Mouse (Mus musculus) left cerebral cortex, postnatal 36 days (tissue): ENCODE results near the gene 5730596B20Rik. TPM values are rescaled to one million over a fixed set of nuclear protein-coding genes. Genes with fewer than 3 reads are reported as not detected.

Experiments used
- DNase-seq, 2 experiments: peaks; one replicate each; pipeline ENCODE4 v3.0.0; 2021 to 2022; ENCODE audit warnings: low spot score in 2 of 2, mixed read lengths in 1 of 2
- intact Hi-C: fragments of 180-260 bp; cut with DNase I; formaldehyde crosslinking; loops from one replicate; pipeline ENCODE4 v1.15.1; 2025
- total RNA-seq, 2 experiments: library from RNA; stranded (reverse); gene quantifications; 2 replicates each; pipeline ENCODE4 v1.2.3; 2021

Gene 5730596B20Rik
- total RNA-seq = not detected

DNA sequence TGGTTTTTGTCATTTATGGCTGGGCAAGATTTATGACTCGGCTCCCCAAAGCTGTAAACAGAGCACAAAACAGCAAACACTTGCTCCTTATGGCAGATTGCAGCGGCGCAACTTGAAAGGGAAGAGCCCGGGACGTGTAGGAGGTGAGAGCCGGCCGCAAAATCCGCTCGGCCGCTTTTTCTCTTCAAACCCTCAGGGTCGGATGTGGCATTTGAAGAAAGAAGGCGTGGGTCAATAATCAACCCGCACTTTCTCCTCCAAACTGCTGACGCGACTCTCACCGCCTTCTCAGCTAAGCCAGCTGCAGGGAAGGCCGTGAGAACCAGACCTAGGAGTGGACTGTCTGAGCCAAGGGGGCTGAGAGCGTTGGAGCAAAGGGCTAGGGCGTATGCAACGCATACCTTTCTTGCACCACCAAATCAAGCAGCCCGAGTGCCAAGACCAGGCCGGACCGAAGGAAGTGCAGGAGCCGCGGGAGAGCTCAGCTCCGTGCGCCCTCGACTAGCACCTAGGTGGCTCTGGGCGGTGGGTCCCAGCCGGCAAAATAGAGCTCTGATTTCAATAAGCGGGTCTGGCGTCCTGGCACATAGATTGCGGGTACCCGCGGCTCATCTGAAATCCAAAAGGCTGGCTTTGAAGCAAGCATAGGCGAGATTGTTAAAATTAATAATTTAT, at the start of gene 5730596B20Rik:
5730596B20Rik (plus strand) TSS at position 438 of the 675 bp plus-strand sequence.
- DNase-seq = no peak
- intact Hi-C loops = no loop called here

DNA sequence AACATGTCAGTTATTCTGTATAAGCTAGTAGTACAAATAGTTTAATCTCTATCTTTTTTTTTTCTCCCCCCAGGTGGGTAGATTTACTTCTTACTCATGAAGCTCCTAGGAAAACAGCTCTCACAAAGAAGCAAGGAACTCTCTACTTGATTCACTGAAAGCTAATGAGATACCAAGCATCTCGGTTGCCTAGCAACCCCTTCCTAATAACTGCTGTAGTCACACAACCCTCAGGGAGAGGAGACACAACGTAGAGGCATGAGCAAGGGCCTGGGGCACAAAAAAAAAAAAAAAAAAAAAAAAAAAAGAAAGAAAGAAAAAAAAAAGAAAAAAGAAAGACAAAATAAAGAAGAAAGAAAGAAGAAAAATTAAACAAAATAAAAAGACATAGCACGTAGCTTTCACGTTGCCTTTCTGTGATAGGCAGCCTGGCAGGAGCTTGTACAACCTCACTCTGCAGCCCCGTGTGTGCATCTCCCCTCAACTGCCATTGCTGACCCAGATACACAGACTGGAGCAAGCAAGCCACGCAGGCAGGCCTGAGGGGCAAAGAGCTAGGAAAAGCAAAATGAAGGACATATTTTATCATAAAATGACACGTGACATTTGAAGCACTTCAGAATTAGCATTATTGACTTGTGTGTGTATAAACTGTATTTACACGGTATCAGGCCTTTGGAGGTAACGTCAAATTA, 39.3 kb upstream of the 5730596B20Rik start:
- DNase-seq = no peak
- intact Hi-C loops = no loop called here

DNA sequence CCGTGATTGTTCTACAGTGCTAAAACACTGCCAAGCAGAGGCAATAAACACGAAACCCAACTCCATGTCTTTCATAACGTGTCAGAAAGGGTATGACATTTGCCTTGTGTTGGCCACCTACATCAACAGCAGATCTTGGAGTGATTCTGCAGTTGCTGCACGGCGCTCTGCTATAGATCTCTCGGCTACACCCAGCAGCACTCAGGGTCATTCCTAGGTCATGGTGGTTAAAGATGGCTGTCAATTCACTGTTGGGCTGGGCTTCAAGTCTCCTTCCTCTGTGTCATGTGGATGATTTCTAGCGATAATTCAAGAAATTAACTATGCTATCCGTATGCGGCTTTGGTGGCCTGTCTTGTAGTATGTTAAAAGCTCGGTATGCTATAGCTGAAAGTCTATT, 38.7 kb upstream of the 5730596B20Rik start:
- intact Hi-C loops = no loop called here
- no peak for DNase-seq

DNA sequence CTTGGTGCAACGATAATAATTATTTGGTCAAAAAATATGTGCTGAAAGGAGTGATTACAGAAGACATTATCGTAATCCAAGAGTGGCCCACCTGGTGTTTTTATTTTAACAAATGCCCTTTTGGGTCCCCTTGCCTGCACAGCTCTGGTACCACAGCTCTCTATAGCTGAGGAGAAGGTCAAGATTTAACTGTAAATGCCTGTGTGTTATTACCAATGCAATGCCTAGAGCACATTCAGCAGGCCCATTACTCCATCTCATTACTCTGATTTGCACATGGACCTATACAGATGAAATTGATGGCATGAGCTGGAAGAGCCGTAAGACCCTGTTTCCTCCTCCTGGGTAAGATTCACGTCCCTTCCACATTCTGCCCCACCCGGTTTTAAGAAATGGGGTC, 38.2 kb upstream of the 5730596B20Rik start:
- no peak for DNase-seq
- intact Hi-C loops = no loop called here

DNA sequence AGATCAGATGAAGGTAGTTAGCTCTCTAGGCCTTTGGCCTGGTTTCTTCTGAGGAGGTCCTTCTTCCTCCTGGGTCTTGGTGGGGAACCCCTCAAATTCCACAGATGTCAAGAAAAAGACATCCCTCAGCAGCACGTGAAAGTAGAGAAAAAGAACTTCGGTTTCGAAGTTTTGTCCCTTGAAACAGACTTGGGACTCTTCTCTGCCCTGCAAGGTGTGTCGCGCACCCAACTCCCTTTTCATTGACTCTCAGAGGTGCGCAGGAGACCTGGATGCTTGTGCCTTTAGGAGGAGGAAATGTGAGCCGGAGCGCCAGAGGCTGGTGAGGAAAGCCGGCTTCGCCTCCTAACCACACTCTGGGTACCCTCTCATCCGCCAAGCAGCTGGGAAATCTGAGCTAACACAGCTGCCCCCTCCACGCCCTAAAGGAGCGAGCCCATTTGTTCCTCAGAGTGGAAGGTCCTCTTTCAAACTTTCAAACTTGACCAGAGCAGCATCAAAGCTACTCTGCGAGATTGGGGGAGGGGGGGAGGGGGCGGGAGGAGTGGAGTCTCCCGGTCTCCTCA, 26.8 kb upstream of the 5730596B20Rik start:
- intact Hi-C loops = loop anchor here (10.0 kb wide), 1 partner anchor 146 kb away; no protein-coding TSS in a partner anchor
- no peak for DNase-seq

DNA sequence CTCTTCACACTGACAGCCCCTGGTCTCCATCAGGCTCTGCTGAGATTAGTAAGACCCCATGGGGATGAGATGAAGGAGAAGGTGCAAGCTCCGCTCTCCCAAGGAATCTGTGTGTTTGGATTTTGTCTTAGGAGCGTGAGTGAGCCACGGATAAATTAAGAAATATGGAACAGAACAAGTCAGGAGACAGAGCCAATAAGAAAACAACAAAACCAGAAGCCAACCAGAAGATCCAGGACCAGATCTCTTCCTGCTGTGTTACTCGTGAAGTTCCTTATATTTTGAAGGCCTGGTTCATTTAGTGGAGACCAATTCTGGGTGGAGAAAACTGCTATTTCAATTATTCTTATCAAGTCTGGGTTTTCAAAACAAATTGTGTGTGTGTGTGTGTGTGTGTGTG, 25.7 kb upstream of the 5730596B20Rik start:
- no peak for DNase-seq
- intact Hi-C loops = loop anchor here (10.0 kb wide), 1 partner anchor 147 kb away; no protein-coding TSS in a partner anchor

DNA sequence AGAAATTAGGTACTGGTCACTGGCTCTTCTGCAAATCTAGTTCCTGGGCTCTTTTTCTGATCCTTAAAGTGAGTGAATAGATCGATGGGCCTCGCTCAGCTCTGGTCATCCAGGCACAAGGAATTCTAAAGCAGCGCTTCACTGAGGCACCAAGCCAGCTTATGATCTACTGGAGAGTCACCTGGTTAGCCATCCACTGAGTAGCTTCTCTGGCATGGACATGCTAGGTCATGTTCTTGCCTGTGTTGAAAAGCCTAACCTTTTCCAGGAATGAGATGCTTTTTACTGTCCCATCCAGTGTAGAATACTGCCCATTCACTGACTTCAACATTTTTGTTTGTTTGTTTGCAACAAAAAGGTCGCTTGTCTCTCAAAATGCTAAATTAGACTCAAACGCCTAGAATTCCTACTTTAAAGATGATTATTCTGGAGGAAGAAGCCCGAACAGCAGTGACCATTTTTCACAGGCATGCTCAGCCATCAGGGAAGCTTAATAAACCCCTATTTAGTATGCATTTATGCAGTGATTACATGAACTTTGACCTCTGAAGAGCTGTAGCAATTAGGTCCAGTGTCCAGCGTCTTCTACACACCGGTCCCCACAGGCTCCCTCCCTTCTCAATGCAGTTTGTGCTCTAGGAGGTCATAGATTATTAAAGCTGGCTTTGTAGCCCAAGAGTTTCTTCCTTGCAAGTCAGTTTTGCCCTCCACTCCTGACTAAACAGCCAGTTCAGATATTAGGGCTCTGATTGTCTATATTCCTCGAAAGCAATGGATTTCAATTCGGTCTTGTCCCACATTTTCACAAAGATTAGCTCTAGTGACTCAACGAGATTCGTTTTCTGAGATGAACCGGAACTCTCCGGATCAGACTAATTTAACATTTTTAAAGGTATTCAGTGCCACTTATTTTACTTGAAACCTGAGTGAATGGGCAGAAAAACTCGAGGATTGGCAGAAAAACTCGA, 24.8 kb upstream of the 5730596B20Rik start:
- intact Hi-C loops = loop anchor here (10.0 kb wide), 1 partner anchor 148 kb away; no protein-coding TSS in a partner anchor
- DNase-seq = no peak

DNA sequence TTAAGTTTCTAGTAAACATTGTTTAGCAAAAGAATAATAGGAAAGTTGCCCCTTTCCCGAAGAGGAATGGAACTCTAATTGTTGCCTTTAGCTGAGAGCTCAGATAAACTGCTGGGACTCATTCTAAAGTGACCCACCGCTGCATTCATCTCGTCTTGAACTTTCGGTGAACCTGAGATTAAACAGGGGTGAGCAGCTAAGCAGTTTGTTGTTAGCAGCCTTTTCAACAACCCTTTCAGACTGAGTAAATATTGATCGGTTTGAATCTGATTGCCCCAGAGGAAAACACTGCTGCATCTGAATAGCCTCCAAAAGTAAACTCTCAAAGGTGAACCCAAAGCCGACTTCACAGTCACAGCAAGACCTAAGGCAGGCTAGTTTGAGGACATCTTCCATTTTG, 24.0 kb upstream of the 5730596B20Rik start:
- intact Hi-C loops = loop anchor here (10.0 kb wide), 1 partner anchor 148 kb away; no protein-coding TSS in a partner anchor
- DNase-seq = no peak

DNA sequence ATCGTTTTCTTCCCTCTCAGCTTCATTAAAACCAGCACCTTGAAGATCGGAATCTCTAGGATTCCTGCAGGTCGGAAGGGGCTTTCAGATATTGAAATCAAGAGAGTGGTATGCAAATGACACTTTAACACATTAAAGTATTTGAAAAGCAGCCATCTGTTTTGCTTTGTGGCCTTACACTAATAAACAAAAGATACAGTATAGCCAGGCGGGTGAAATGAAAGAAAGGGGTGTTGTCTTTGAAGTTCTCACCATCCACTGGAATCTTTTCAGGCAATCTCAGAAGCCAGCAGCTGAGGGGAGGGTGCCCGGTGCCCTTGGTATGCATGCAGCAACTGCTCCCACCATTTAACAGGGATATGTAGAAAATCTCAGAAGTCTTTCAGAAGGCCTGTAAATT, 23.3 kb upstream of the 5730596B20Rik start:
- intact Hi-C loops = loop anchor here (10.0 kb wide), 1 partner anchor 149 kb away; no protein-coding TSS in a partner anchor

DNA sequence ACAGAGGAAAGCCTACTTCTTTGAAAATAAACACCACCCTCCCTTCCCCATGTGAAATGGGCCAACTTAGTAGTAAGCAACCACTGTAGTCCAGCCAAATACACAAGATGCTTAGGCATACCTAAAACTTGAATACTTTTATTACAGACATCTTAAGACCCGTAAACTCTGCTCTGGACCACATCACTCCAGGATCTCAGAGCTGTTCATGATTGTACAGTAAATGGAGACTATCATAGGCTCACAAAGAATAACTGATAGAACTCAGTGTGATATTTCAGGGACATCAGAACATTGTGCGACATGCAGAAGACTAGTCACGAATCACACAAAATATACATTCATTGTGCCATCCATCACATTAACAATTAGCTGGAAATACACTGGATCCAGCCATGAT, 21.8 kb upstream of the 5730596B20Rik start:
- DNase-seq = no peak
- intact Hi-C loops = loop anchor here (5.0 to 10.0 kb wide), 2 partner anchors 151 to 167 kb away; no protein-coding TSS in a partner anchor

More for the DNA sequence above, 23.3 kb upstream of the 5730596B20Rik start:
- no peak for DNase-seq

DNA sequence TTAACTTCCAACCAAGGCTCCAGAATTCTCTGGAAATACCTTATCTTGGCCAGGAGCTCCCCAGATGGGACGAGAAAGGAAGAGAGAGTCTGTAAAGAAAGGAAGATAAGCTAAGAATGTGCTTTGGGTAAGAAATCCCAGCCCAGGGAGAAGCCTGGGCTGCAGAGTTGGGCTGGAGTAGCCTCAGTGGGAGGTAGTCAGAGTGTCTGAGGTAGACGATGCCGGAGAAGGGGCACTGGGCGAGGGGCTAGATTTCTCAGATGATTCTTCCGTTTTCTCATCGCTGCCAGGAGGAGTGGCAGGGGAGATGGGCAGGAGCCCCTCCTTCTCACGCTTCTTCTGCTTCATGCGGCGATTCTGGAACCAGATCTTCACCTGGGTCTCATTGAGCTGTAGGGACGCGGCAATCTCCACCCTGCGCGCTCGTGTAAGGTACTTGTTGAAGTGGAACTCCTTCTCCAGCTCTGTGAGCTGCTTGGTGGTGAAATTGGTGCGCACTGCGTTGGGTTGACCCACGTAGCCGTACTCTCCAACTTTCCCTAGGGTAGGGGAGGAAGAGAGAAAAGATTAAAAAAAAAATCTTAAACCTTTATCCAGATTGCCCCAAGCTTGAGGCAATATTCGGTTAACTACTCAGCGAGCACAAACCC, 20.6 kb upstream of the 5730596B20Rik start:
- intact Hi-C loops = loop anchor here (5.0 to 10.0 kb wide), 2 partner anchors 152 to 166 kb away; no protein-coding TSS in a partner anchor
- no peak for DNase-seq

DNA sequence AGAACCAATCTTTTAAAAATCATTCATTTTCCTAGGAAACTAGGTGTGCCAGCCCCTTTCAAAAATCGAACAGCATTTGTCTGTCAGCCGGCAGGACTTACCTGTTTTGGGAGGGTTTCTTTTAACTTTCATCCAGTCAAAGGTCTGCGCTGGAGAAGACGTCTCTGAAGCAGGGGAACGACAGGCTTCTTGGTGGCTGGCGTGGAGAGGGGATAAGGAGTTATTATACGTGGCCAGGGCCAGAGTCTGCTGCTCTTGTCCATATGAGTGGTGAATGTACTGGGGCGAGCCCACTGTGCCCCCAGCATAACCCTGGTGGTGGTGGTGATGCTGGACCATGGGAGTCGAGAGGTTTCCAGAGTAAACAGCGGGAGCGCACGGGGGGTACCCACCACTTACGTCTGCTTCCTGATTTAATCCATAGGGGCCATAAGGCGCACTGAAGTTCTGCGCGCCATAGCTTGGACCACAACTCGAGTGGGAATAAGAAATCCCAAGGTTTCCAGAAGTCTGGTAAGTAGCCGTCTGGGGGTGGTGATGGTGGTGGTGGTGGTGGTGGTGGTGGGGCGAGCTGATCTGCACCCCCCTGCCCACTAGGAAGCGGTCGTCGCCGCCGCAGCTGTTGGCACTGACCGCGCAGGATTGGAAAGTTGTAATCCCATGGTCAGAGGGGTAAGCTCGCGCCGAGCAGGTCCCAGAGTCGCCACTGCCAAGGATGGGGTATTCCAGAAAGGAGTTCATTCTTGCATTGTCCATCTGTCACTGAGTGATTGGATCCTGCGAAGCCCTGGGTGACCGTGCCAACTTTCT, 19.6 kb upstream of the 5730596B20Rik start:
- DNase-seq = no peak
- intact Hi-C loops = loop anchor here (5.0 to 10.0 kb wide), 2 partner anchors 153 to 165 kb away; no protein-coding TSS in a partner anchor

DNA sequence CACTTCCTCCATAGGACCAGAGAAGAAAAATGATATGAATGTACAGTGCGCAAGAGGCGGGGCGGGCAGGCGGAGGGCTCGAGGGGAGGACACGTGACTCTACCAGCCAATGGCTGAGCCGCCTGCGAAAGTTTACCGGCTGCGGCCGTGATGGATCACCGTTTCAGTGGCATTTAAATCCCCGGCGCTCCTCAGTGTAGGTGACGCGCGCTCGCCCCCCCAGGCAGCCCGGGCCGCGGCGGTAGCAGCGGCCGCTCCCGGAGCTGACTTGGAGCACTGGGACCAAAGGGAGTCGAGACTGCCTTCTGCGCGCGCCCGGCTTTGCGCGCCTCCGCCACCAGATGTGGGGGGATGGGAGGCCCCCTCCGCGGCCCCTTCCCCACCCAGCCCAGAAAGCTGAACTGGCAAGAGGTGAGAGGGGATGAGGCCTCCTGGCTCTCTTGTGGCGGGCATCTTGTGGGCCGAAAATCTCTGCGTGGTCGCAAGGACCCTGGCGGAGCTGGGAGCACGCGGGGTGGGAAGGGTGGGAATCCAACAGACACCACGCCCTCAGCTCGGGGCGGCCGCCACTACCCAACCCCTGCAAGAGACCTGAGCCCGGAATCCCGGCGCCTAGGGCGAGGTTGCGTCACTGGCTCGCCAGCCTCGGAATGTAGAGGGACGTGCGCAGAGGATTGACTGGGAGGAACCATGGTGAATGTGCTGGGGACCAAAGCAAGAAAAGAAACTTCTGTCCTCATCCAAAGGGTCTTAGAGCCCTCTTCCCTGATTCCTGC, 18.8 kb upstream of the 5730596B20Rik start, which contains the start of gene Hoxa1:
Hoxa1 (minus strand) TSS at position 42 of the 776 bp plus-strand sequence.
- intact Hi-C loops = loop anchor here (5.0 to 10.0 kb wide), 2 partner anchors 154 to 164 kb away; no protein-coding TSS in a partner anchor
- DNase-seq = no peak

DNA sequence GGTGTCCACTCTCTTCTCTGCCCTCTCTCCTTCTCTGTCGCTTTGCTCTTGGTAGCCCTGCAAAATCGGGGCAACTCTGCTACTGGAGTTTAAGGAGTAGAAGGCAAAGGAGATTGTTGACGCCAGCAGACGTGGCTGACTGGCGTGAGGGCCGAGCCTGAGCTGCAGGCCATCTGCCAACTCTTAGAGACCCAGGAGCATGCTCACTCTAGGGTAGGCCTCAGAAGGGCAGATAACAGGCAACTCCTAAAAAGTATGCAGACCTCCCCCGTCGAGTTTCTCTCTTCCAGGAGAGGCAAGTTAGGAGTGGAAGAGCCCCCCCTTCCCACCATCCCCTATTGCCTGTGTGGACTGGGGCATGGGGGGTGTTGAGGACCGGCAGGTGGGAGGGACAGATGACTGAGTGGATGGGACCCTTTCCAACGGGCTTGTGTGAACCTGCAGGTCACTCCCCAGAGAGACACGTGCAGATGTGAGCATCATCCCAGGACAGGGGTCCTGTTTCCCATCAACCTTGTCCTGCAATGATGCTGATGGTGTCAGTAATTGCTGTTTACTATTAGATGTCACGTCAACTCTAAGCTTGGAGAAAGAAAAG, 18.0 kb upstream of the 5730596B20Rik start:
- no peak for DNase-seq
- intact Hi-C loops = loop anchor here (5.0 to 10.0 kb wide), 2 partner anchors 154 to 163 kb away; no protein-coding TSS in a partner anchor

DNA sequence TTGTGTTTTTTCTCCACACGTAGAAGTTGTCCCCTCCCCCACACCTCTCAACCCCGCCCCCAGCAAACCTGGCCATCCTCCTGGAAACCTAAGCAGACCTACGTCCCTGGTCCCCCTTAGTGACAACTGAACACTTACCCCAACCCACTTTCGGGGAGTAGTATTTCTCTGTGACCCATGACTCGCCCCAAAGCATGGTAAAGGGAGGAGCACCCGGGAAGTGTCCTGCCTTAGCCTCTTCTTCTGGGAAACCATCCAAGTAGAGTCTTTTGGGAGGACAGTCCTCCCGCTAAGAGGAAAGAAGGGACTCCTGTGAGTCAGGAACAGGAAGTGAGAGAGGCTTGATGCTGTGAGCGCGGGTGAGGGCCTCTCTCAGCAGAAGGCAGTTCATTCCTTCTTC, 17.3 kb upstream of the 5730596B20Rik start:
- intact Hi-C loops = loop anchor here (5.0 to 10.0 kb wide), 3 partner anchors 155 to 983 kb away; no protein-coding TSS in a partner anchor
- no peak for DNase-seq
